Mouse (Mus musculus) MEL (cell line): Measurements from ENCODE around the gene Mns1. TPM values are rescaled to one million over a fixed set of nuclear protein-coding genes. Genes with fewer than 3 reads are reported as not detected.

Source experiments
- DNase-seq: peaks from one replicate; pipeline ENCODE4 v3.0.0; 2011; ENCODE audit warnings: low read depth, low spot score
- H3K27ac ChIP-seq: 2 replicates; pipeline ENCODE4 v1.5.1; 2012; ENCODE audit warnings: low read depth, mild to moderate bottlenecking, control low read depth, low read length, moderate library complexity; ENCODE audit not compliant: control insufficient read depth
- H3K27me3 ChIP-seq, 2 experiments: fragments of 150-350 bp in 1 of 2; sonication (generic) in 1 of 2; 2 replicates each; pipeline ENCODE4 v1.6.1; 2012; ENCODE audit warnings: low read length in 2 of 2, mild to moderate bottlenecking in 2 of 2, improper control_type of control experiment in 1 of 2, moderate library complexity in 1 of 2; ENCODE audit not compliant: insufficient read depth in 2 of 2, control insufficient read depth in 1 of 2
- H3K36me3 ChIP-seq, 2 experiments: 2 replicates each; pipeline ENCODE4 v1.6.1; 2012 to 2014; ENCODE audit warnings: low read length in 2 of 2, improper control_type of control experiment in 1 of 2, inconsistent platforms in 1 of 2, mild to moderate bottlenecking in 1 of 2; ENCODE audit not compliant: insufficient read depth in 2 of 2, control insufficient read depth in 1 of 2
- H3K4me1 ChIP-seq, 2 experiments: fragments of 150-350 bp in 1 of 2; sonication (generic) in 1 of 2; 2 replicates each; pipeline ENCODE4 v1.6.1; 2012; ENCODE audit warnings: low read length in 2 of 2, improper control_type of control experiment in 1 of 2, mild to moderate bottlenecking in 1 of 2; ENCODE audit not compliant: insufficient read depth in 2 of 2, control insufficient read depth in 1 of 2
- H3K4me3 ChIP-seq, 2 experiments: fragments of 150-350 bp in 1 of 2; sonication (generic) in 1 of 2; 2 replicates each; pipeline ENCODE4 v1.5.1; 2012; ENCODE audit warnings: low read depth in 2 of 2, low read length in 2 of 2, mild to moderate bottlenecking in 2 of 2, moderate library complexity in 2 of 2, control low read depth in 1 of 2, improper control_type of control experiment in 1 of 2; ENCODE audit not compliant: control insufficient read depth in 1 of 2, insufficient read depth in 1 of 2
- H3K79me2 ChIP-seq: 2 replicates; pipeline ENCODE4 v1.6.1; 2012; ENCODE audit warnings: mild to moderate bottlenecking, low read length, moderate library complexity; ENCODE audit not compliant: control insufficient read depth, poor library complexity, insufficient read depth
- H3K9ac ChIP-seq: 2 replicates; pipeline ENCODE4 v1.6.1; 2012; ENCODE audit warnings: low read depth, mild to moderate bottlenecking, control low read depth, low read length, moderate library complexity; ENCODE audit not compliant: control insufficient read depth, poor library complexity, severe bottlenecking
- H3K9me3 ChIP-seq: fragments of 150-350 bp; sonication (generic); replicated peaks from 2 replicates; pipeline ENCODE4 v1.6.1; 2012; ENCODE audit warnings: mild to moderate bottlenecking, low read length, improper control_type of control experiment, moderate library complexity; ENCODE audit not compliant: insufficient read depth
- BHLHE40 ChIP-seq: IDR thresholded peaks from 2 replicates; pipeline ENCODE4 v1.6.1; 2012; ENCODE audit warnings: low read depth, mild to moderate bottlenecking, inconsistent platforms, low read length, improper control_type of control experiment, borderline replicate concordance
- CHD2 ChIP-seq: IDR thresholded peaks from 2 replicates; pipeline ENCODE4 v1.6.1; 2011; ENCODE audit warnings: low read length, improper control_type of control experiment
- CTCF ChIP-seq, 3 experiments: IDR thresholded peaks in 2 of 3; conservative IDR thresholded peaks in 1 of 3; 2 replicates each; pipeline ENCODE4 v1.5.1; 2011 to 2012; ENCODE audit warnings: low read length in 3 of 3, low read depth in 2 of 3, mild to moderate bottlenecking in 2 of 3, improper control_type of control experiment in 1 of 3, inconsistent platforms in 1 of 3, mixed read lengths in 1 of 3, moderate library complexity in 1 of 3; ENCODE audit not compliant: control insufficient read depth in 1 of 3, insufficient read depth in 1 of 3, poor library complexity in 1 of 3, severe bottlenecking in 1 of 3
- E2F4 ChIP-seq: IDR thresholded peaks from 2 replicates; pipeline ENCODE4 v1.6.1; 2011; ENCODE audit warnings: low read depth, low read length, improper control_type of control experiment, borderline replicate concordance
- GABPA ChIP-seq: IDR thresholded peaks from 2 replicates; pipeline ENCODE4 v1.6.1; 2012; ENCODE audit warnings: low read depth, mild to moderate bottlenecking, inconsistent platforms, low read length, improper control_type of control experiment, moderate library complexity
- GATA1 ChIP-seq: IDR thresholded peaks from 2 replicates; pipeline ENCODE4 v1.6.1; 2011; ENCODE audit warnings: low read depth, low read length, improper control_type of control experiment
- MEF2A ChIP-seq: IDR thresholded peaks from 2 replicates; pipeline ENCODE4 v1.6.1; 2014; ENCODE audit warnings: low read depth, mild to moderate bottlenecking, inconsistent platforms, low read length, improper control_type of control experiment; ENCODE audit not compliant: poor library complexity, insufficient replicate concordance, severe bottlenecking; ENCODE audit errors: extremely low read depth
- MXI1 ChIP-seq: IDR thresholded peaks from 2 replicates; pipeline ENCODE4 v1.6.1; 2011; ENCODE audit warnings: mild to moderate bottlenecking, low read depth, low read length, improper control_type of control experiment
- MYB ChIP-seq: IDR thresholded peaks from 2 replicates; pipeline ENCODE4 v1.6.1; 2011; ENCODE audit warnings: mild to moderate bottlenecking, low read depth, low read length, improper control_type of control experiment
- NELFE ChIP-seq: IDR thresholded peaks from 2 replicates; pipeline ENCODE4 v1.6.1; 2011; ENCODE audit warnings: low read depth, low read length, improper control_type of control experiment
- NRF1 ChIP-seq: IDR thresholded peaks from 2 replicates; pipeline ENCODE4 v1.6.1; 2014; ENCODE audit warnings: low read depth, mild to moderate bottlenecking, inconsistent platforms, low read length, improper control_type of control experiment, moderate library complexity; ENCODE audit not compliant: poor library complexity, insufficient read depth, severe bottlenecking
- POLR2A ChIP-seq, 2 experiments: IDR thresholded peaks; 2 replicates each; pipeline ENCODE4 v1.6.1; 2011 to 2012; ENCODE audit warnings: low read length in 2 of 2, mild to moderate bottlenecking in 2 of 2, control low read depth in 1 of 2, improper control_type of control experiment in 1 of 2, low read depth in 1 of 2, moderate library complexity in 1 of 2; ENCODE audit not compliant: control insufficient read depth in 1 of 2, insufficient read depth in 1 of 2, poor library complexity in 1 of 2
- SMC3 ChIP-seq: IDR thresholded peaks from 2 replicates; pipeline ENCODE4 v1.6.1; 2011; ENCODE audit warnings: low read depth, low read length, improper control_type of control experiment
- ZKSCAN1 ChIP-seq: IDR thresholded peaks from 2 replicates; pipeline ENCODE4 v1.6.1; 2012; ENCODE audit warnings: low read depth, mild to moderate bottlenecking, inconsistent platforms, low read length, improper control_type of control experiment, moderate library complexity
- ZMIZ1 ChIP-seq: IDR thresholded peaks from 2 replicates; pipeline ENCODE4 v1.6.1; 2012; ENCODE audit warnings: low read depth, mild to moderate bottlenecking, inconsistent platforms, low read length, improper control_type of control experiment, moderate library complexity
- ZNF384 ChIP-seq: IDR thresholded peaks from 2 replicates; pipeline ENCODE4 v1.6.1; 2012; ENCODE audit warnings: low read depth, mild to moderate bottlenecking, inconsistent platforms, low read length, improper control_type of control experiment
- polyA plus RNA-seq, 2 experiments: library from polyadenylated mRNA; stranded (reverse) in 1 of 2; unstranded in 1 of 2; fragments of >175 nt in 1 of 2; fragments of >200 nt in 1 of 2; gene quantifications; 2 replicates each; pipeline versions ENCODE4 v1.2.1 to v1.2.4; 2012; ENCODE audit warnings: low replicate concordance in 2 of 2, low read depth in 1 of 2; ENCODE audit not compliant: insufficient read length in 2 of 2, insufficient read depth in 1 of 2, missing spikeins in 1 of 2
- total RNA-seq: library from RNA; depleted of rRNA; stranded (reverse); fragments of 300-350 nt; gene quantifications from 2 replicates; pipeline ENCODE4 v1.2.3, GENCODE M21; 2012

The Mns1 gene
- total and polyA plus RNA-seq, 3 experiments, result 54.0 to 54.8 TPM; not detected in 1

- Histone ChIP-seq H3K4me3 (no peak overlapping the region), H3K9ac (no peak overlapping the region), H3K36me3 (peaks cover 0 to 14% of the 10 kb centered on the region in 2 experiments; a peak in 2 of 4 replicates), H3K27ac (no peak overlapping the region), H3K79me2 (no peaks in the 10 kb centered on the region; the same call in 1 of the 2 replicates), H3K27me3 (no peaks in the 10 kb centered on the region), H3K9me3 (no peaks in the 10 kb centered on the region), H3K4me1 (peaks cover 4 to 23% of the 10 kb centered on the region in 2 experiments; a peak in 3 of 4 replicates)
- no peak for DNase-seq
- TF ChIP-seq CHD2, result no peak
- TF ChIP-seq POLR2A (IDR thresholded peaks at IDR 0.05; ENCODE audit: control insufficient read depth in 1 of 2, insufficient read depth in 1 of 2, low read depth in 1 of 2, low read length in 2 of 2, poor library complexity in 1 of 2), result no peak
- TF ChIP-seq MYB, result no peak
- no peak for TF ChIP-seq NRF1
- no peak for TF ChIP-seq NELFE
- no peak for TF ChIP-seq E2F4
- TF ChIP-seq ZKSCAN1, result no peak
- TF ChIP-seq SMC3, result no peak
- TF ChIP-seq MXI1, result no peak
- TF ChIP-seq GABPA, result no peak
- no peak for TF ChIP-seq CTCF (IDR thresholded peaks at IDR 0.05 in 2 of 3, conservative IDR thresholded peaks at IDR 0.05 in 1 of 3; ENCODE audit: control insufficient read depth in 1 of 3, insufficient read depth in 1 of 3, low read depth in 2 of 3, low read length in 3 of 3, poor library complexity in 1 of 3, severe bottlenecking in 1 of 3)
These were observed 33.4 kb upstream of the Mns1 start for GRCm38 (mm10) chr9:72404446-72404845.

- H3K4me1 ChIP-seq, result peaks cover 4 to 25% of the 10 kb centered on the region in 2 experiments; a peak in 3 of 4 replicates
- no peaks in the 10 kb centered on the region; the same call in 1 of the 2 replicates for H3K79me2 ChIP-seq
- no peak overlapping the region for H3K27ac ChIP-seq
- H3K36me3 ChIP-seq, result peaks cover 0 to 16% of the 10 kb centered on the region in 2 experiments; a peak in 2 of 4 replicates
- H3K27me3 ChIP-seq, result no peaks in the 10 kb centered on the region
- no peak overlapping the region for H3K9ac ChIP-seq
- no peak for DNase-seq
- no peak overlapping the region for H3K4me3 ChIP-seq
- TF ChIP-seq MYB, result no peak
- TF ChIP-seq BHLHE40, result no peak
- TF ChIP-seq ZMIZ1, result no peak
- TF ChIP-seq GATA1, result no peak
- TF ChIP-seq SMC3, result no peak
- TF ChIP-seq ZNF384, result no peak
- no peak for TF ChIP-seq MEF2A
- H3K9me3 ChIP-seq, result no peaks in the 10 kb centered on the region
These were observed 32.9 kb upstream of the Mns1 start for GRCm38 (mm10) chr9:72404934-72405333.
